Mouse (Mus musculus) C2C12 (cell line): ENCODE measurements around the gene Ccdc34. TPM values are rescaled to one million over a fixed set of nuclear protein-coding genes. Genes with fewer than 3 reads are reported as not detected.

Source experiments
- H3K27me3 ChIP-seq: one replicate; pipeline ENCODE4 v1.6.1; 2011; ENCODE audit not compliant: control insufficient read depth, insufficient read depth, insufficient read length
- H3K36me3 ChIP-seq: one replicate; pipeline ENCODE4 v1.6.1; 2011; ENCODE audit not compliant: control insufficient read depth, insufficient read depth
- H3K4me3 ChIP-seq: one replicate; pipeline ENCODE4 v1.5.1; 2011; ENCODE audit warnings: mild to moderate bottlenecking, control low read depth; ENCODE audit not compliant: poor library complexity, insufficient read depth, severe bottlenecking
- H3K79me2 ChIP-seq: one replicate; pipeline ENCODE4 v1.6.1; 2011; ENCODE audit not compliant: control insufficient read depth, insufficient read depth
- H3K79me3 ChIP-seq: one replicate; pipeline ENCODE4 v1.6.1; 2011; ENCODE audit warnings: low read depth, control low read depth
- H3ac ChIP-seq: one replicate; pipeline ENCODE3; 2011; ENCODE audit warnings: low read depth; ENCODE audit not compliant: control insufficient read depth, insufficient read length
- CEBPB ChIP-seq: IDR thresholded peaks from one replicate; pipeline ENCODE4 v1.6.1; 2011; ENCODE audit warnings: low read depth, mild to moderate bottlenecking, control low read depth, moderate library complexity
- CTCF ChIP-seq: IDR thresholded peaks from one replicate; pipeline ENCODE4 v1.5.1; 2011; ENCODE audit not compliant: control insufficient read depth, insufficient read depth, insufficient read length
- FOSL1 ChIP-seq: IDR thresholded peaks from one replicate; pipeline ENCODE4 v1.8.0; 2011; ENCODE audit warnings: mild to moderate bottlenecking, low read length; ENCODE audit not compliant: poor library complexity, insufficient read depth, severe bottlenecking
- MAX ChIP-seq: IDR thresholded peaks from one replicate; pipeline ENCODE4 v1.6.1; 2011; ENCODE audit warnings: mild to moderate bottlenecking, control low read depth
- MYOD1 ChIP-seq: IDR thresholded peaks from one replicate; pipeline ENCODE4 v1.6.1; 2011; ENCODE audit warnings: low read depth; ENCODE audit not compliant: control insufficient read depth, insufficient read length
- MYOG ChIP-seq: IDR thresholded peaks from one replicate; pipeline ENCODE4 v1.6.1; 2011; ENCODE audit not compliant: control insufficient read depth, insufficient read length; ENCODE audit errors: extremely low read depth
- USF1 ChIP-seq: IDR thresholded peaks from one replicate; pipeline ENCODE4 v1.6.1; 2011; ENCODE audit warnings: low read depth, mild to moderate bottlenecking, control low read depth, moderate library complexity
- polyA plus RNA-seq: library from polyadenylated mRNA; unstranded; fragments of >200 nt; fragmentation: generic; extraction: Trizol; gene quantifications from one replicate; pipeline ENCODE4 v1.2.1, GENCODE M21; 2012; ENCODE audit warnings: missing spikeins

Gene Ccdc34
- polyA plus RNA-seq, 1 experiment: 18.5 TPM

GRCm38 (mm10) chr2:110167694-110168093, 150.1 kb downstream of the Ccdc34 start:
- no peaks in the 10 kb centered on the region for H3K36me3 ChIP-seq
- H3K27me3 ChIP-seq: no peaks in the 10 kb centered on the region
- no peaks in the 10 kb centered on the region for H3K79me2 ChIP-seq
- TF ChIP-seq CTCF: no peak
- TF ChIP-seq MYOD1: no peak
- no peak for TF ChIP-seq MAX
- TF ChIP-seq CEBPB: no peak
- TF ChIP-seq USF1: peak; percentile 70
- no peak for TF ChIP-seq MYOG
- TF ChIP-seq FOSL1: no peak
- no peak overlapping the region for H3ac ChIP-seq
- no peak overlapping the region for H3K4me3 ChIP-seq
- H3K79me3 ChIP-seq: no peaks in the 10 kb centered on the region

GRCm38 (mm10) chr2:110168361-110168760, 150.7 kb downstream of the Ccdc34 start:
- Histone ChIP-seq H3K79me3 (no peaks in the 10 kb centered on the region), H3ac (no peak overlapping the region), H3K36me3 (no peaks in the 10 kb centered on the region), H3K79me2 (no peaks in the 10 kb centered on the region), H3K4me3 (no peak overlapping the region), H3K27me3 (no peaks in the 10 kb centered on the region)
- TF ChIP-seq FOSL1 (no peak), MAX (no peak), MYOD1 (no peak), MYOG (no peak), CEBPB (no peak), CTCF (no peak), USF1 (no peak)

- no peaks in the 10 kb centered on the region for H3K79me2 ChIP-seq
- no peaks in the 10 kb centered on the region for H3K79me3 ChIP-seq
- no peak overlapping the region for H3K4me3 ChIP-seq
- no peak for TF ChIP-seq CTCF
- peak; percentile 40 for TF ChIP-seq CEBPB
- H3K36me3 ChIP-seq: no peaks in the 10 kb centered on the region
- no peak overlapping the region for H3ac ChIP-seq
- no peaks in the 10 kb centered on the region for H3K27me3 ChIP-seq
Measured at GRCm38 (mm10) chr2:110172456-110172855, 154.8 kb downstream of the Ccdc34 start.

- Histone ChIP-seq H3K4me3 (no peak overlapping the region), H3K79me3 (no peaks in the 10 kb centered on the region)
- TF ChIP-seq MYOD1: no peak
- TF ChIP-seq CEBPB: no peak
- TF ChIP-seq CTCF: no peak
- no peak for TF ChIP-seq MYOG
- no peak for TF ChIP-seq MAX
- TF ChIP-seq FOSL1: no peak
- TF ChIP-seq USF1: no peak
Measured at GRCm38 (mm10) chr2:110173818-110174247, 156.2 kb downstream of the Ccdc34 start.

GRCm38 (mm10) chr2:110176761-110177400, 159.3 kb downstream of the Ccdc34 start:
- TF ChIP-seq FOSL1 (no peak), USF1 (no peak)
- no peak overlapping the region for H3ac ChIP-seq
- H3K79me3 ChIP-seq: no peaks in the 10 kb centered on the region
- no peaks in the 10 kb centered on the region for H3K36me3 ChIP-seq
- no peaks in the 10 kb centered on the region for H3K79me2 ChIP-seq
- no peaks in the 10 kb centered on the region for H3K27me3 ChIP-seq
- H3K4me3 ChIP-seq: no peak overlapping the region

More at GRCm38 (mm10) chr2:110173818-110174247, 156.2 kb downstream of the Ccdc34 start:
- Histone ChIP-seq H3K27me3 (no peaks in the 10 kb centered on the region), H3K36me3 (no peaks in the 10 kb centered on the region), H3K79me2 (no peaks in the 10 kb centered on the region), H3ac (no peak overlapping the region)

GRCm38 (mm10) chr2:110177406-110177805, 159.8 kb downstream of the Ccdc34 start:
- no peak overlapping the region for H3K4me3 ChIP-seq
- TF ChIP-seq MAX (no peak), CEBPB (no peak), MYOG (no peak), USF1 (no peak), MYOD1 (no peak), FOSL1 (no peak), CTCF (no peak)
- no peaks in the 10 kb centered on the region for H3K27me3 ChIP-seq
- no peaks in the 10 kb centered on the region for H3K36me3 ChIP-seq
- no peaks in the 10 kb centered on the region for H3K79me3 ChIP-seq
- no peak overlapping the region for H3ac ChIP-seq
- no peaks in the 10 kb centered on the region for H3K79me2 ChIP-seq
